Mouse (Mus musculus) CD4-positive, CD25-positive, alpha-beta regulatory T cell, adult 9 weeks (primary cell): ENCODE measurements around the gene Dph1. TPM values are rescaled to one million over a fixed set of nuclear protein-coding genes. Genes with fewer than 3 reads are reported as not detected.

ENCODE experiments used
- polyA plus RNA-seq: library from polyadenylated mRNA; unstranded; fragments of 100-300 nt; shearing (Covaris generic); gene quantifications from one replicate; pipeline ENCODE4 v1.2.1, GENCODE M21; 2017

The Dph1 gene
- 26.3 TPM for polyA plus RNA-seq

GRCm38 (mm10) chr11:75190905-75191441 is at the start of gene Dph1:
Gene Dph1 (minus strand): TSS chr11:75191241.

GRCm38 (mm10) chr11:75193256-75194071 is 2.4 kb upstream of the Dph1 start, which contains the start of gene Rtn4rl1:
Gene Rtn4rl1 (plus strand): TSS chr11:75193783.

GRCm38 (mm10) chr11:75178672-75179208 is 12.3 kb downstream of the Dph1 start, which contains the start of gene Ovca2:
Gene Ovca2 (minus strand): TSS chr11:75178835.

GRCm38 (mm10) chr11:75169405-75170080 is 21.5 kb downstream of the Dph1 start, which contains the start of gene Hic1:
Gene Hic1 (minus strand): TSS chr11:75169519.

Other genes with a start within 250 kb of the Dph1 start
- gene Hic1, start 21.7 kb downstream of the Dph1 start, polyA plus RNA-seq, result 0.56 TPM
- gene Ovca2, start 12.4 kb downstream of the Dph1 start, polyA plus RNA-seq, result 32.8 TPM
- 1.9 TPM for gene Rtn4rl1, start 2.5 kb upstream of the Dph1 start, polyA plus RNA-seq
- gene Rpa1, start 157.1 kb upstream of the Dph1 start, polyA plus RNA-seq, result 152 TPM
- 30.3 TPM for gene Smyd4, start 157.2 kb upstream of the Dph1 start, polyA plus RNA-seq
- 4.4 TPM for gene Serpinf1, start 231.5 kb upstream of the Dph1 start, polyA plus RNA-seq
- not detected for gene Serpinf2, start 248.3 kb upstream of the Dph1 start, polyA plus RNA-seq